Mouse (Mus musculus) MEL (cell line): ENCODE data around the gene Chchd5.

Experiments used
- BHLHE40 ChIP-seq: IDR thresholded peaks from 2 replicates; pipeline ENCODE4 v1.6.1; 2012; ENCODE audit warnings: low read depth, mild to moderate bottlenecking, inconsistent platforms, low read length, improper control_type of control experiment, borderline replicate concordance
- CHD1 ChIP-seq: IDR thresholded peaks from 2 replicates; pipeline ENCODE4 v1.6.1; 2012; ENCODE audit warnings: low read depth, mild to moderate bottlenecking, inconsistent platforms, low read length, improper control_type of control experiment
- CTCF ChIP-seq, 3 experiments: IDR thresholded peaks in 2 of 3; conservative IDR thresholded peaks in 1 of 3; 2 replicates each; pipeline ENCODE4 v1.5.1; 2011 to 2012; ENCODE audit warnings: low read length in 3 of 3, low read depth in 2 of 3, mild to moderate bottlenecking in 2 of 3, improper control_type of control experiment in 1 of 3, inconsistent platforms in 1 of 3, mixed read lengths in 1 of 3, moderate library complexity in 1 of 3; ENCODE audit not compliant: control insufficient read depth in 1 of 3, insufficient read depth in 1 of 3, poor library complexity in 1 of 3, severe bottlenecking in 1 of 3
- EP300 ChIP-seq, 2 experiments: IDR thresholded peaks; 2 replicates each; pipeline ENCODE4 v1.6.1; 2011; ENCODE audit warnings: improper control_type of control experiment in 2 of 2, low read length in 2 of 2, low read depth in 1 of 2, mild to moderate bottlenecking in 1 of 2
- ETS1 ChIP-seq: IDR thresholded peaks from 2 replicates; pipeline ENCODE4 v1.6.1; 2012; ENCODE audit warnings: low read depth, mild to moderate bottlenecking, inconsistent platforms, low read length, improper control_type of control experiment, moderate library complexity
- GABPA ChIP-seq: IDR thresholded peaks from 2 replicates; pipeline ENCODE4 v1.6.1; 2012; ENCODE audit warnings: low read depth, mild to moderate bottlenecking, inconsistent platforms, low read length, improper control_type of control experiment, moderate library complexity
- GATA1 ChIP-seq: IDR thresholded peaks from 2 replicates; pipeline ENCODE4 v1.6.1; 2011; ENCODE audit warnings: low read depth, low read length, improper control_type of control experiment
- POLR2A ChIP-seq, 2 experiments: IDR thresholded peaks; 2 replicates each; pipeline ENCODE4 v1.6.1; 2011 to 2012; ENCODE audit warnings: low read length in 2 of 2, mild to moderate bottlenecking in 2 of 2, control low read depth in 1 of 2, improper control_type of control experiment in 1 of 2, low read depth in 1 of 2, moderate library complexity in 1 of 2; ENCODE audit not compliant: control insufficient read depth in 1 of 2, insufficient read depth in 1 of 2, poor library complexity in 1 of 2
- UBTF ChIP-seq: IDR thresholded peaks from 2 replicates; pipeline ENCODE4 v1.6.1; 2012; ENCODE audit warnings: low read depth, mild to moderate bottlenecking, inconsistent platforms, low read length, improper control_type of control experiment, moderate library complexity, borderline replicate concordance; ENCODE audit not compliant: insufficient read depth
- USF1 ChIP-seq: IDR thresholded peaks from 2 replicates; pipeline ENCODE4 v1.6.1; 2014; ENCODE audit warnings: low read depth, mild to moderate bottlenecking, inconsistent platforms, low read length, improper control_type of control experiment, moderate library complexity
- ZMIZ1 ChIP-seq: IDR thresholded peaks from 2 replicates; pipeline ENCODE4 v1.6.1; 2012; ENCODE audit warnings: low read depth, mild to moderate bottlenecking, inconsistent platforms, low read length, improper control_type of control experiment, moderate library complexity

DNA sequence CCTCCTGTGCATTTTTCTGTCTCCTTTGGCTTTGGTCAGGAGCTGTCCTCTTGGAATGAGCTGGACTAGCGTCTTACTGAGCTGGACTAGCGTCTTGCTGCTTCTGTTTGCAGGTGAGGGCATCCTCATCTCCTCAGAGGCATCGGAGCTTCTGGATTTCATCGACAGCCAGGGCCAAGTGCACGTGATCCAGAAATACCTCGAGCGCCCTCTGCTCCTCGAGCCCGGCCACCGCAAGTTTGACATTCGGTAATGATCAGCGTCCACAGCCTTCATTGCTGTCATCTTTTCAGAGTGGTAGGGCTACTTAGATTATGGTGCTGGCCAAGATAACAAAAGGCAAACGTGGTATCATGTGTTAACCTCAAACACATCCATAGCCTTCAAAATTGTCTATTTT, 48.4 kb upstream of the Chchd5 start:
- no peak for TF ChIP-seq CHD1
- TF ChIP-seq ETS1 = no peak
- TF ChIP-seq BHLHE40 = no peak
- TF ChIP-seq CTCF (IDR thresholded peaks at IDR 0.05 in 2 of 3, conservative IDR thresholded peaks at IDR 0.05 in 1 of 3; ENCODE audit: control insufficient read depth in 1 of 3, insufficient read depth in 1 of 3, low read depth in 2 of 3, low read length in 3 of 3, poor library complexity in 1 of 3, severe bottlenecking in 1 of 3) = no peak
- TF ChIP-seq ZMIZ1 = no peak
- no peak for TF ChIP-seq POLR2A (IDR thresholded peaks at IDR 0.05; ENCODE audit: control insufficient read depth in 1 of 2, insufficient read depth in 1 of 2, low read depth in 1 of 2, low read length in 2 of 2, poor library complexity in 1 of 2)
- TF ChIP-seq GABPA = no peak
- TF ChIP-seq EP300 (IDR thresholded peaks at IDR 0.05; ENCODE audit: low read depth in 1 of 2, low read length in 2 of 2) = no peak
- TF ChIP-seq USF1 = no peak
- no peak for TF ChIP-seq GATA1
- TF ChIP-seq UBTF = no peak
